Mouse (Mus musculus) forebrain, embryonic 16.5 days (tissue): ENCODE data around the gene Sox6. TPM values are rescaled to one million over a fixed set of nuclear protein-coding genes. Genes with fewer than 3 reads are reported as not detected.
A peak's percentile ranks its signal among the peaks of the same experiment; 100 is the strongest.

Source experiments
- ATAC-seq: fragments of 200-750 bp; cut with Nextera tagmentation; 2 replicates; pipeline ENCODE4 v1.8.0; 2017; ENCODE audit warnings: mild to moderate bottlenecking, moderate library complexity
- H3K27ac ChIP-seq: fragments of 300-500 bp; sonication (generic); 2 replicates; pipeline ENCODE4 v1.5.1; 2014; ENCODE audit warnings: low read length, control low read depth
- H3K27me3 ChIP-seq: fragments of 300-500 bp; sonication (generic); replicated peaks from 2 replicates; pipeline ENCODE4 v1.6.1; 2014; ENCODE audit warnings: low read length; ENCODE audit not compliant: control insufficient read depth, insufficient read depth
- H3K36me3 ChIP-seq: fragments of 300-500 bp; sonication (generic); 2 replicates; pipeline ENCODE4 v1.6.1; 2014; ENCODE audit not compliant: control insufficient read depth, insufficient read depth
- H3K4me1 ChIP-seq: fragments of 300-500 bp; sonication (generic); replicated peaks from 2 replicates; pipeline ENCODE4 v1.6.1; 2014; ENCODE audit warnings: low read length; ENCODE audit not compliant: control insufficient read depth, insufficient read depth
- H3K4me2 ChIP-seq: fragments of 300-500 bp; sonication (generic); 2 replicates; pipeline ENCODE4 v1.6.1; 2014; ENCODE audit warnings: mild to moderate bottlenecking, low read length, control low read depth
- H3K4me3 ChIP-seq: fragments of 300-500 bp; sonication (generic); replicated peaks from 2 replicates; pipeline ENCODE4 v1.5.1; 2014; ENCODE audit warnings: mild to moderate bottlenecking, low read length, control low read depth
- H3K9ac ChIP-seq: fragments of 300-500 bp; sonication (generic); replicated peaks from 2 replicates; pipeline ENCODE4 v1.6.1; 2014; ENCODE audit warnings: low read depth, low read length, control low read depth
- H3K9me3 ChIP-seq: fragments of 300-500 bp; sonication (generic); 2 replicates; pipeline ENCODE4 v1.6.1; 2016; ENCODE audit warnings: low read length; ENCODE audit not compliant: control insufficient read depth
- WGBS: fragments of 180-500 bp; shearing (Covaris S2); extraction: QIAGEN DNeasy Blood & Tissue Kit; methylation state at CpG from one replicate; pipeline ENCODE4 v1.1.7; 2014; 5-methylcytosine and 5-hydroxymethylcytosine counted together
- polyA plus RNA-seq: library from polyadenylated mRNA; unstranded; fragments of >200 nt; fragmentation: Nextera tagmentation; extraction: Ambion mirVana; gene quantifications from 2 replicates; pipeline ENCODE4 v1.2.1, GENCODE M21; 2015

Gene Sox6
- polyA plus RNA-seq, 1 experiment from 2014 or later, result 96.5 TPM

DNA sequence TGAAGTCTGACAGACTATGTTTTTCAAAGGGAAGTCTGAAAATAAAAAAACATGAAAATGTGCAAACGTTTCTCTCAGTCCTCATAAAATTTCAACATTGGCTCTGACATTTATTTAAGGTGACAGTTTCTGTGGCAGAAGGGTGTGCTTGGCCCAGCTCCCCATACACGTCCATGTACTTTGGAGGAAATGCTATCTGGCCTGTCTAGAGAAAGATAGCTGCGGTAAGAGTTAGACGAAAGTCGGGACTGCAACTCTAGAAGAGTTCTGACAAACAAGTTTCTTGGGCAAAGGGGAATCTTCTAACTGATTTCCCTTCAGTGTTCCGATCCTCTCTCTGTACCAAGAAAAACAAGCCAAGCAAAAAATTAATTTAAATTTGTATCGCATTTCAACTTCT, 150.5 kb downstream of the Sox6 start:
- no peak for ATAC-seq
- Histone ChIP-seq H3K36me3 (no peaks in the 10 kb centered on the region), H3K27ac (no peak overlapping the region), H3K4me1 (peaks cover 3% of the 10 kb centered on the region; the same call in 1 of the 2 replicates), H3K4me3 (no peak overlapping the region), H3K27me3 (no peaks in the 10 kb centered on the region), H3K4me2 (no peak overlapping the region), H3K9ac (no peak overlapping the region), H3K9me3 (no peaks in the 10 kb centered on the region)
- 85% methylated on average over 7 of the region's 7 CpGs for WGBS

DNA sequence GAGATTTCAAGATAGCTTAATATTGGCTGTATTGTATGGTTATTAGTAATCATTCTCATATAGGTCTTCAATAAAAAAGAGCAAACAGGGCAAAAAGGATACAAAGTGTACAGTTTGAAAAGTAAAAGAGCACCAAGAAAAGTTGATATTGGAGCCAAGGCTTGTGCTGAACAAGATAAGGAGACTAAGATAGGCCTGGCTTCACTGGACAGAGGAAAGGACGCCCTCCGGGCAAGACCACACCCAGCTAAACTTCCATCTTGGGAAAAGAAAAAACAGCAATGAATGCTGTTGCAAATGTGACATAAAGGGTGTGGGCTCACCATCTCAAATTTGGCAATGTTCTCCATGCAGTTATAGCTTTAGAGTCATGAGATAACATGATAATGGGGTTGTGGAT, 165.7 kb downstream of the Sox6 start:
- Histone ChIP-seq H3K36me3 (no peaks in the 10 kb centered on the region), H3K9ac (no peak overlapping the region), H3K4me2 (no peak overlapping the region), H3K9me3 (no peaks in the 10 kb centered on the region), H3K4me3 (no peak overlapping the region), H3K27me3 (no peaks in the 10 kb centered on the region), H3K27ac (no peak overlapping the region), H3K4me1 (peaks cover 3% of the 10 kb centered on the region)
- ATAC-seq, result no peak
- WGBS, result 94% methylated on average over 2 of the region's 2 CpGs

- Histone ChIP-seq H3K36me3 (no peaks in the 10 kb centered on the region), H3K9me3 (no peaks in the 10 kb centered on the region), H3K4me1 (peaks cover 27% of the 10 kb centered on the region), H3K9ac (no peak overlapping the region), H3K4me3 (no peak overlapping the region), H3K27me3 (no peaks in the 10 kb centered on the region), H3K27ac (peak overlapping the region; percentile 60), H3K4me2 (no peak overlapping the region)
- ATAC-seq, result no peak
- WGBS, result 44% methylated on average over 2 of the region's 2 CpGs
Measured at GRCm38 (mm10) chr7:115868504-115868903, 170.1 kb downstream of the Sox6 start.

GRCm38 (mm10) chr7:115867518-115868270, 170.9 kb downstream of the Sox6 start:
- H3K27ac ChIP-seq, result peak overlapping the region; percentile 23; the same call in 1 of the 2 replicates
- no peaks in the 10 kb centered on the region for H3K9me3 ChIP-seq
- 0 out of 2 replicates have a peak overlapping the region, but pooled peaks have one; percentile 2 for H3K4me3 ChIP-seq
- no peak for ATAC-seq
- peak overlapping the region; percentile 29; the same call in 1 of the 2 replicates for H3K4me2 ChIP-seq
- WGBS, result 10% methylated on average over 10 of the region's 10 CpGs
- no peaks in the 10 kb centered on the region for H3K27me3 ChIP-seq
- peaks cover 27% of the 10 kb centered on the region for H3K4me1 ChIP-seq
- no peaks in the 10 kb centered on the region for H3K36me3 ChIP-seq
- 0 out of 2 replicates have a peak overlapping the region, but pooled peaks have one; percentile 29 for H3K9ac ChIP-seq

DNA sequence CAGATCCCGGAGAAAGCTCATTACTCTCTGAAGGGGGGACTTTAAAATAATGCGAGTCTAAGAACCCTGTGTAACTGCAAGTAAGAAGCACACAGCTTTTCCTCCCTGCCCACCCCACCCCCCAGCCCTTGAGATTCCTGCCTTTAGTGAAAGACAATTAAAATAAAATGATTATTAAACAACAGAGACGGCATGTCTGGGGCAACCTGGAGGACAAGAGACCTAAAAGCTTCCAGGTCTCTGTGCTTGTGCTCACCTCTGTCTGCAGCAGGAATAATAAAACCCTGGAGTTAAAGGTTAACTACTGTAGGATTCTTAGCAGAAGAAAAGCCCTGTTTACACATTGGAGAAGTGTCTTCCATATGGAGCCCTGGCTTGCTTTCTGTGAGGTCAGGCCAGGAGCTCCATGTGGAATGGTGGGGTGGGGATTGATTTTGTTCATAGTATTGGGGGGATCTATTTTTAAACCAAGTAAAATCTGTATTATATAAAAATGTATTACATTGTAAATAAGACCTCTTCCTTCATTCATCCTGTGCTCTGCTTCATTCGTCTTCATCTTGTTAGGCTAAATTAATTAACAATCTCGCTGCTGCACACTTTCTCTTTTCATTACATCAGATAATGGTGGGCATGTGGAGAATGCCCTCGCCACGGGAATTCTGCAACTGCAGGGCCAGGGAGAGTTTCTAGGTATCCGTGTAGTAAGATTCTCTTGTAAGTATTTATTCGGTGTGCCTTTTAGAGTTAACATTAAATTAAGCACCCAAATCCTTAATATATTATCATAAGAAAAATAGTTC, 171.7 kb downstream of the Sox6 start:
- H3K36me3 ChIP-seq, result no peaks in the 10 kb centered on the region
- H3K4me3 ChIP-seq, result no peak overlapping the region
- H3K4me1 ChIP-seq, result peaks cover 27% of the 10 kb centered on the region
- H3K27ac ChIP-seq, result peak overlapping the region; percentile 28
- peak overlapping the region; percentile 29; the same call in 1 of the 2 replicates for H3K4me2 ChIP-seq
- no peak for ATAC-seq
- H3K9ac ChIP-seq, result no peak overlapping the region
- H3K27me3 ChIP-seq, result no peaks in the 10 kb centered on the region
- 3% methylated on average over 9 of the region's 9 CpGs for whole genome bisulfite sequencing
- H3K9me3 ChIP-seq, result no peaks in the 10 kb centered on the region

DNA sequence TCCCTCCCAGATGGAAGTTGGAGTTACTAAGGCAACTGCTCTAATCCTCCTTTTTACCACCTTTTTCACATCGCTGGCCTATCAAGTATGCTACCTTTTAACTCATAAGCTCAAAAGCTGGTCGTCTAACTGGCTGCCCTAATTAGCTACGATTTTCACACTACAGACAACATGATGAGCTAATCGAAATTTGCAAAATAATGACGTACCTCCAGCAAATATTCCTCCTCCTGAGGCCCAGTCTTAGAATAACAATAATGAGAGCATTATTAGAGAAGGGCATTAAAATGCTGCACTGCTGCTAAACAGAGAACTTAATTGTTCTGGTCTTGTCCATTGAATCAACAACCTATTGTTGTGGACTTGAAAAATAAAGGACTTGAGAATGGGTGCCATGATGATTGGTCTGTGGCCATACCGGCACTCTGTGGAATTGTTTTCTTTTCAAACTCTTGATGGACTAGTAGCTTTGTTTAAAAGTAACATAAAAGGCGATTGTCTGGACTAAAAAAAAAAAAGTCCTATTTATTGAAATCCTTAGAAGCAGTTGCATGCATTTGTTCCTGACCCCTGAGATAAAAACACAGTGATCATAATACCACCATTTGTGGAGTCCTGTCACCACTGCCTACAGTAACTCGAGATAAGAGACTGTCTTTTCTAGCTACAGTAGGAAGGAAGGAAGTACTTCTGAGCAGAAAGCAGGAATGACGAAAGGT, 172.5 kb downstream of the Sox6 start:
- H3K27ac ChIP-seq, result peak overlapping the region; percentile 28

GRCm38 (mm10) chr7:115865231-115865630, 173.4 kb downstream of the Sox6 start:
- H3K4me3 ChIP-seq, result no peak overlapping the region
- no peaks in the 10 kb centered on the region for H3K9me3 ChIP-seq
- no peak for ATAC-seq
- H3K27ac ChIP-seq, result peak overlapping the region; percentile 53
- no peak overlapping the region for H3K9ac ChIP-seq
- no peaks in the 10 kb centered on the region for H3K36me3 ChIP-seq
- WGBS, result 20% methylated on average over 6 of the region's 6 CpGs
- H3K27me3 ChIP-seq, result no peaks in the 10 kb centered on the region
- H3K4me1 ChIP-seq, result peaks cover 27% of the 10 kb centered on the region
- H3K4me2 ChIP-seq, result peak overlapping the region; percentile 17

More for the DNA sequence above, 172.5 kb downstream of the Sox6 start:
- Histone ChIP-seq H3K27me3 (no peaks in the 10 kb centered on the region), H3K9ac (no peak overlapping the region), H3K36me3 (no peaks in the 10 kb centered on the region), H3K4me2 (no peak overlapping the region), H3K4me3 (no peak overlapping the region), H3K9me3 (no peaks in the 10 kb centered on the region), H3K4me1 (peaks cover 27% of the 10 kb centered on the region)
- peak; percentile 83 for ATAC-seq
- WGBS, result 4% methylated on average over 9 of the region's 9 CpGs

DNA sequence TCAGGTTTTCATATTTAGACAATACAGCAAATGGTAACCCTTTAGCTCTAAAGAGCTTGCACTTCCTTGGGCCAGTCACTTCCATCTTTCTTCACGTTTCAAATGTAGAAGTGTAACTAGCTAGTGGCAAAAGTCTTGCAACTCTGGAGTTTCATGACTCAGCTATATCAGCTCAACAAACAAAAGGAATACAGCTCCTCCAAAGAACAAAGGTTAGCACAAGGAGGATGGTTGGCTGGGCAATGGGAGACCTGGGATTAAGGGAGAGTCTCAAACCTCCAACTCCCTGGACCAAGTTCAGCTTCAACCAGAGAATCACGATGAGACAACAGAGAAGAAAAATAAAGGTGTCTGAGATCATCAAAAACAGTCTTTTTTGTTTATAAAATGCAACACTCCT, 174.2 kb downstream of the Sox6 start:
- no peak overlapping the region for H3K4me2 ChIP-seq
- no peaks in the 10 kb centered on the region for H3K27me3 ChIP-seq
- H3K4me1 ChIP-seq, result peaks cover 27% of the 10 kb centered on the region
- H3K4me3 ChIP-seq, result no peak overlapping the region
- H3K36me3 ChIP-seq, result no peaks in the 10 kb centered on the region
- H3K27ac ChIP-seq, result no peak overlapping the region
- H3K9me3 ChIP-seq, result no peaks in the 10 kb centered on the region
- ATAC-seq, result no peak
- no peak overlapping the region for H3K9ac ChIP-seq
- WGBS, result 13% methylated on average over 2 of the region's 2 CpGs
